In genomic region chr8:120265471-120265870, GRCm38 (mm10) we compare ENCODE assay signal across 9 mouse cellular contexts. TPM values are rescaled to one million over a fixed set of nuclear protein-coding genes. Genes with fewer than 3 reads are reported as not detected.
DNase-seq lines count a peak whose midpoint lies in the region; ATAC-seq lines count a peak whose summit lies in the region.
"Had no signal": no experiment of that assay in that cellular context is flagged by ENCODE, and none has a peak within 500 bp of the region (broad histone marks: within the 10 kb centered on the region; RNA-seq: fewer than 3 reads in every experiment).

No protein-coding gene starts in this region.

- peaks cover 70% of the 10 kb centered on the region for H3K4me1 ChIP-seq in forebrain, embryonic 15.5 days

- no peak overlapping the region for H3K4me3 ChIP-seq in forebrain, embryonic 15.5 days

- ATAC-seq in forebrain, embryonic 15.5 days (replicated peaks) = peak; percentile 53
- no peak for ATAC-seq in activated CD4-positive, CD25-positive, alpha-beta regulatory T cell, adult 4 months

- H3K9me3 ChIP-seq in forebrain, embryonic 15.5 days = no peaks in the 10 kb centered on the region
- H3K9me3 ChIP-seq: G1E had no signal

- DNase-seq in right cerebral cortex, postnatal 10 days (ENCODE audit: low spot score in 2 of 2) = peak; percentile 59 to 70
- no peak for DNase-seq in right cerebral cortex, postnatal 25 days
- peak; percentile 63 to 76 for DNase-seq in heart, postnatal 36 days
- peak; percentile 74 for DNase-seq in large intestine, adult 2 months (ENCODE audit: low read depth, low spot score)
- peak; percentile 82 for DNase-seq in mesoderm, embryonic 11.5 days (ENCODE audit: low read depth, low spot score)
- DNase-seq in testis, postnatal 10 days (ENCODE audit: low spot score) = peak; percentile 84

- H3K27me3 ChIP-seq in forebrain, embryonic 15.5 days = no peaks in the 10 kb centered on the region

- no peak overlapping the region for H3K4me2 ChIP-seq in forebrain, embryonic 15.5 days (replicated peaks)

- H3K27ac ChIP-seq in forebrain, embryonic 15.5 days (replicated peaks) = peak overlapping the region; percentile 97

- intact Hi-C loops in heart, postnatal 36 days (cut with DNase I) = loop anchor here (2.0 kb wide), 1 partner anchor 33 kb away; no protein-coding TSS in a partner anchor

- WGBS in forebrain, embryonic 15.5 days = 15% methylated on average over 4 of the region's 4 CpGs
- 8% methylated on average over 4 of the region's 4 CpGs for WGBS in large intestine, adult 2 months

- H3K9ac ChIP-seq in forebrain, embryonic 15.5 days (replicated peaks) = 0 out of 2 replicates have a peak overlapping the region, but pooled peaks have one; percentile 35

- no peaks in the 10 kb centered on the region for H3K36me3 ChIP-seq in forebrain, embryonic 15.5 days
- H3K36me3 ChIP-seq: G1E had no signal

RNA-seq across cellular contexts. Expression of gene Gse1, which starts 37.2 kb away (rescaled TPM):
- polyA plus RNA-seq in forebrain, embryonic 15.5 days (2015; fragmentation: Nextera tagmentation; extraction: Ambion mirVana) = 31.3 and 32.7 TPM in 2 replicates
- total RNA-seq in heart, postnatal 36 days (2021) = 10 to 100 TPM; 21.2 to 26.6 TPM
- 22.1 and 36.3 TPM in 2 replicates for polyA plus RNA-seq in large intestine, adult 2 months (2012; rRNA removed)
- polyA plus RNA-seq in activated CD4-positive, CD25-positive, alpha-beta regulatory T cell, adult 4 months (2017; shearing (Covaris generic)) = 1 to 10 TPM; 2.9 to 4.1 TPM
